Mouse (Mus musculus) midbrain, embryonic 15.5 days (tissue): ENCODE measurements around the gene Tmsb15a. TPM values are rescaled to one million over a fixed set of nuclear protein-coding genes. Genes with fewer than 3 reads are reported as not detected.
"Not testable (repeated sequence)": the region's sequence is repeated elsewhere in the genome, so short reads cannot be mapped to it uniquely, and the experiment has no call there.

Source experiments
- ATAC-seq: fragments of 200-750 bp; cut with Nextera tagmentation; replicated peaks from 2 replicates; pipeline ENCODE4 v1.8.0; 2017; ENCODE audit warnings: moderate TSS enrichment
- H3K27ac ChIP-seq: fragments of 300-500 bp; sonication (generic); 2 replicates; pipeline ENCODE4 v1.5.1; 2015; ENCODE audit warnings: mild to moderate bottlenecking, inconsistent platforms
- H3K27me3 ChIP-seq: fragments of 300-500 bp; sonication (generic); replicated peaks from 2 replicates; pipeline ENCODE4 v1.6.1; 2015; ENCODE audit warnings: inconsistent platforms
- H3K36me3 ChIP-seq: fragments of 300-500 bp; sonication (generic); replicated peaks from 2 replicates; pipeline ENCODE4 v1.6.1; 2015; ENCODE audit warnings: inconsistent platforms
- H3K4me1 ChIP-seq: fragments of 300-500 bp; sonication (generic); 2 replicates; pipeline ENCODE4 v1.6.1; 2015; ENCODE audit warnings: inconsistent platforms
- H3K4me2 ChIP-seq: fragments of 300-500 bp; sonication (generic); 2 replicates; pipeline ENCODE4 v1.6.1; 2015; ENCODE audit warnings: inconsistent platforms, mild to moderate bottlenecking, moderate library complexity
- H3K4me3 ChIP-seq: fragments of 300-500 bp; sonication (generic); 2 replicates; pipeline ENCODE4 v1.5.1; 2015; ENCODE audit warnings: mild to moderate bottlenecking, inconsistent platforms
- H3K9ac ChIP-seq: fragments of 300-500 bp; sonication (generic); 2 replicates; pipeline ENCODE4 v1.6.1; 2015; ENCODE audit warnings: mild to moderate bottlenecking, inconsistent platforms
- H3K9me3 ChIP-seq: fragments of 300-500 bp; sonication (generic); 2 replicates; pipeline ENCODE4 v1.6.1; 2016; ENCODE audit warnings: inconsistent platforms
- WGBS: fragments of 180-500 bp; shearing (Covaris S2); methylation state at CpG from one replicate; pipeline ENCODE4 v1.1.7; 2015; ENCODE audit warnings: mixed read lengths; 5-methylcytosine and 5-hydroxymethylcytosine counted together
- polyA plus RNA-seq: library from polyadenylated mRNA; unstranded; fragments of >200 nt; fragmentation: Nextera tagmentation; extraction: Ambion mirVana; gene quantifications from 2 replicates; pipeline ENCODE4 v1.2.1, GENCODE M21; 2015

Tmsb15a gene
- polyA plus RNA-seq, result not detected in 2 replicates

DNA sequence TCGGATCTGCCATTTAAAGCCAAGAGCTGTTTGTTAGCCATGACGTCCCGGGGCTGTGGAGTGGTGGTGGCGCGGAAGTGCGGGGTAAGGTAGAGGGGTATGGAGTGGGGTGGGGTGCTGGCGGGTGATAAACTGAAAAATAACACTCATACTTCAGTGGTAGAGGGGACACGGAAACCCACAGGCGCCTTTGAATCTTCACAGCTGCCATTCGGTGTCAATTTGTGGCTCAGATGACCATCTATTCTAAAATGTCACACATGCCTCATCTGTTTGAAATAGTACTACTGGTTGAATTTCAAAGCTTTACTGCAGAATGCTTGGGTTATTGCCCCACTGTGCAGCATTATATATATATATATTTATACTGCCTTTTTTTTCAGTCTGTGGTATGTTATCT, at the start of gene Tmsb15a:
Gene Tmsb15a, minus strand, starts transcription at position 101 of the 400 bp plus-strand sequence.
- no peak within 1 kb of the TSS for H3K4me3 ChIP-seq
- no peak within 1 kb of the TSS for H3K9ac ChIP-seq
- H3K4me1 ChIP-seq, result no peaks in the 10 kb centered on the region
- H3K9me3 ChIP-seq, result no peaks in the 10 kb centered on the region
- H3K27ac ChIP-seq, result no peak within 1 kb of the TSS
- 85% methylated on average over 10 of the region's 10 CpGs for WGBS
- no peaks in the 10 kb centered on the region for H3K36me3 ChIP-seq
- no peak for ATAC-seq
- H3K27me3 ChIP-seq, result 0 out of 2 replicates have a peak, but pooled peaks cover 6% of the 10 kb centered on the region
- H3K4me2 ChIP-seq, result no peak within 1 kb of the TSS

DNA sequence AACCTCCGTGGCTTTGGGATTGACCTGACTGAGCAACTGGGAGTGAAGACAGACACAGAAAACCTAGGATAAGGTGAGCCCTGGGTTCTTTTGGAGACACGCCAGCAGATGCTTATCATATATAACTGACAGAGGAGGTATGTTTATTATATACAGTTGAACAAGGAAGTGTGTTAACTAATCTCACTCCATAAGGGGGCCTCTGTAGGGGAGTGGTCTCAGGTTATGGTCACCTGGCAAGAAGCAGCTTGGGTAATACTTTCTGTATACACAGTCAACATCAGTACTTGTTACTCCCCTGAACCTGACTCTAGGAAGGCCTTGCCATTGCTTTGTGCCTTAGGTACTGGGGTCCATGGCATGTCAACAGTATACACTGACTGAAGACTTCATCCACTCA, 43.5 kb upstream of the Tmsb15a start:
- Histone ChIP-seq H3K4me1 (no peaks in the 10 kb centered on the region), H3K4me3 (no peak overlapping the region), H3K27me3 (no peaks in the 10 kb centered on the region), H3K27ac (no peak overlapping the region), H3K9me3 (no peaks in the 10 kb centered on the region), H3K4me2 (no peak overlapping the region), H3K9ac (no peak overlapping the region), H3K36me3 (no peaks in the 10 kb centered on the region)
- ATAC-seq, result no peak
- WGBS, result 87% methylated on average over 2 of the region's 2 CpGs

DNA sequence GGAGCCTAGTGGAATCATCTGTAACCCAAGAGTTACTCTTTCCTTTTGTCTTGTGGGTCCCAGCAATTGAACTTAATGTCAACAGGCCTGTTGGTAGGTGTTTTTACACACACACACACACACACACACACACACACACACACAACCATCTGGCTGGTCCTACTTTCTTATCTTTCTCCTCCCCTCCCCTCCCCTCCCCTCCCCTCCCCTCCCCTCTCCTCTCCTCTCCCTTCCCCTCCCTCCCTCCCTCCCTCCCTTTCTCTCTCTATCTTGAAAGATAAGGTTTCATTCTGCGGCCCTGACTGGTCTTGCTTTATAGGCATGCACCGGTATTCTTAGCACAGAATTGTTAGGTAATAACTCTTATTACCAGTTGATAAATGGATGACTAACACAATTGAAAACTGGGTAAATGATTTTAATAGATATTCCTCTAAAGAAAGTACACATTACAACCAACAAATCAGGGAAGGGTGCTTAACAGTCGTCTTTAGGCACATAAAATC, 43.0 kb upstream of the Tmsb15a start:
- Histone ChIP-seq H3K4me3 (no peak overlapping the region), H3K4me2 (no peak overlapping the region), H3K4me1 (no peaks in the 10 kb centered on the region), H3K9me3 (no peaks in the 10 kb centered on the region), H3K36me3 (no peaks in the 10 kb centered on the region), H3K27ac (no peak overlapping the region), H3K9ac (no peak overlapping the region), H3K27me3 (no peaks in the 10 kb centered on the region)
- ATAC-seq, result no peak
- 76% methylated on average over 3 of the region's 3 CpGs for WGBS

DNA sequence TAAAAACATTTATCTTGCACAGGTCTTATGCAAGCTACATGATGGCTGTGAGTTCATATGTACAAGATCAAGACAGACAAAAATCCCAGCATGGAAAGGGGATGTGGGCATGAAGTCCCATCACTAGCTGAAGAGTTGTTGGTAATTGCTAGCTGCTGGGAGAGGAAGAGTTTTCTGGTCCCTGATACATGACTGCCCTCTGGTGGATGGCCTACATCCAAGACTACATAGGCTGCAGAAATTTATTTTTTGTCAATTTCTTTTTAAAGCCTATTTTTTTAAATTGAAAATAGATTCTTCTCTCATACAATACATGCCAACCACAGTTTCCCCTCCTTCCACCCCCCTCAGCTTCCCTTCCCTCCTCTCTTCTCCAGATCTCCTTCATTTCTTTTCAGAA, 36.6 kb upstream of the Tmsb15a start:
- H3K4me1 ChIP-seq, result no peaks in the 10 kb centered on the region
- no peaks in the 10 kb centered on the region for H3K9me3 ChIP-seq
- H3K36me3 ChIP-seq, result no peaks in the 10 kb centered on the region
- no peak overlapping the region for H3K4me3 ChIP-seq
- H3K9ac ChIP-seq, result no peak overlapping the region
- no peaks in the 10 kb centered on the region for H3K27me3 ChIP-seq
- no peak for ATAC-seq
- H3K4me2 ChIP-seq, result no peak overlapping the region
- no peak overlapping the region for H3K27ac ChIP-seq

DNA sequence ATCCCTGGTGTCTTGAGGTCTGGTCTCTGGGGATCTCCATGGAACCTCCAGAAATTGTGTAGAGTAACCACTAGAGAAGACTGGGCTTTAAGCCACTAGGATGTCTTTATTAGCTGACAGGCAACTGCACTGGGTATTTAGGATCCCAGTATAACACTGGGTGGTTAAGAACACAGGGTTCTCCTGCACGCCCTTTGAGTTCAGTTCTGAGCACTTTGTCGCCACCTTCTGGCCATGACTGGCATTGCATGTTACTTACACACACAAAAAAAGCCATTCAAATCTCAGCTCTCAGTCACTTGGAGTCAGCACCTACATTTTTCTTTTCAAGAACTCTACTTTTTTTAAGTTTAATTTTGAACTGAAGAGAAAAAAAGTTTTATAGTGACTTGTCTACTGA, 27.8 kb upstream of the Tmsb15a start:
- ATAC-seq, result peak; percentile 71; the same call in 1 of the 2 replicates
- Histone ChIP-seq H3K4me3 (no peak overlapping the region), H3K27ac (no peak overlapping the region)

DNA sequence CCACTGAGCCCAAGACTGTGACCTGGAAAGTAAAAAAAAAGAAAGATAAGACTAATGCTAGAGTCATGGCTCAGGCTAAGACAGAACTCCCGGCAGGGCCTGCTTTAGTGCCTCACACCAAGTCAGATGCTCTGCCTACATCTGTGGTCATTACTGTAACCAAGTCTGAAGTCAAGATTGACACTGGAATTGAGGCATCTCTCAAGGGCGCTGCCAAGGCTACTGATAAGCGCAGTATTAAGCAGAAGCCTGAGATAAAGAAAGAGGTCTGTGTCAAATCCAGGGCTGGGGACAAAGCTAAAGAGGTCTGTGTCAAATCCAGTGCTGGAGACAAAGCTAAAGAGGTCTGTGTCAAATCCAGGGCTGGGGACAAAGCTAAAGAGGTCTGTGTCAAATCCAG, 20.3 kb upstream of the Tmsb15a start:
- H3K4me2 ChIP-seq, H3K9me3 ChIP-seq, H3K27me3 ChIP-seq, ATAC-seq, H3K4me3 ChIP-seq, H3K36me3 ChIP-seq, H3K9ac ChIP-seq, H3K27ac ChIP-seq: not testable (repeated sequence)
- peaks cover 12% of the 10 kb centered on the region for H3K4me1 ChIP-seq
- WGBS, result 93% methylated on average over 3 of the region's 3 CpGs

More for the DNA sequence above, 27.8 kb upstream of the Tmsb15a start:
- no peak overlapping the region for H3K4me2 ChIP-seq
- H3K9me3 ChIP-seq, result no peaks in the 10 kb centered on the region
- no peaks in the 10 kb centered on the region for H3K27me3 ChIP-seq
- H3K36me3 ChIP-seq, result no peaks in the 10 kb centered on the region; the same call in 1 of the 2 replicates
- H3K9ac ChIP-seq, result no peak overlapping the region
- H3K4me1 ChIP-seq, result no peaks in the 10 kb centered on the region
- 2% methylated on average over 2 of the region's 2 CpGs for WGBS

DNA sequence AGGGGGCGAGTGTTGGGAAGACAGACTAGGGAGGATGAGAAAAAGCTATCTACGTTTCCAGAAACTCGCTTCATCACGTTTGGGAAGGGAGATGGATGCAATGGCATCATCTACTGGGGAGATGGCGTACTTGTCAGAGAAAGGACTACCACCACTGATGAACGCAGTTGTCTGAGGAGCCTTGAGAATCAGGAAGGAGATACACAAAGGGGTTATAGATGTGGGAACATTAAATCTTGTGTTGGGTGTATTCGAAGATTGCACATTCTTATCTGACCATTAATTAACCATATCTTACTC, 17.9 kb upstream of the Tmsb15a start:
- Histone ChIP-seq H3K4me1 (peaks cover 12% of the 10 kb centered on the region), H3K27ac (peak overlapping the region; percentile 92), H3K4me3 (peak overlapping the region; percentile 63), H3K9ac (peak overlapping the region; percentile 71), H3K9me3 (no peaks in the 10 kb centered on the region), H3K27me3 (no peaks in the 10 kb centered on the region), H3K4me2 (peak overlapping the region; percentile 53), H3K36me3 (no peaks in the 10 kb centered on the region)
- 17% methylated on average over 7 of the region's 7 CpGs for WGBS
- ATAC-seq, result peak; percentile 48; the same call in 1 of the 2 replicates

DNA sequence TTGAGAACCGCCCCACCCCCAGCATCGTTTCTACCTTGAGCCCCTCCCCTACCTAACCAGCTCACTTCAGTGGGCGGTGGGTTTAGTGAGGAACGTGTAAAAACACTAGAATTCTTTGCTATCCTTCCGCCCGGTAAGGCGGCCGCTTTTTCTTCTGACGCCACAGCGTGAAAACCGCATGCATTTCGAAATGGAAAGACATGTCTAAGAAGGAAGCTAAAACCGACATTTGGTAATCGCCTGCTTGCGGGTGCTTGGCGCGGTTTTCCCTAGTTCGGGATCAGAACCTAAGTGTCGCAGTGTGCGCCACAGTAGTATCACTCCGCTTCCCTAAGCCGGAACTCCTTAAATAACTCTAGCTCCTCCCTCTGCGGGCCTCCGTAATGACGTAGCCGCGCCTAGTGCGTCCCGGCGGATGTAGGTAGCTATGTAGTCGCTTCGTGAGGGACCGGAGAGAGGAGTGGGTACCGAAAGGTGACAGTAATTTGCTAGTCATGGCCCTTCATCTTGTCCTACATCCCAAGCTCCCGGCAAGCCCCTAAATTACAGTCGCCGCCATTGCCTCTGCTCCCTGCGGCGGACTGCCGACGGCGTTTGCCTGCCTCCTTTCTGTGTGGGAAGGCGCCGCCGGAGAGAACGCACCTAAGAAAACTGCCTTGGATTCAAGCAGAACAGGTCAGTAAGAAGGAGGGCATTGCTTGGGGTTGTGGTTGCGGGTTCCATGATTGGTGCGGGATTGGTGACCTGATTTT, 17.4 kb upstream of the Tmsb15a start, which contains the start of the genes Armcx5 and Gprasp1:
Gene Armcx5, plus strand, starts transcription at position 430 of the 752 bp plus-strand sequence.
Gene Gprasp1, plus strand, starts transcription at position 430 of the 752 bp plus-strand sequence.
- Histone ChIP-seq H3K9ac (peak within 1 kb of the TSS; percentile 71), H3K27me3 (no peaks in the 10 kb centered on the region), H3K4me2 (peak within 1 kb of the TSS; percentile 53), H3K36me3 (no peaks in the 10 kb centered on the region), H3K4me1 (peaks cover 12% of the 10 kb centered on the region), H3K9me3 (no peaks in the 10 kb centered on the region), H3K4me3 (peak within 1 kb of the TSS; percentile 63), H3K27ac (peak within 1 kb of the TSS; percentile 92)
- 21% methylated on average over 48 of the region's 48 CpGs for WGBS
- ATAC-seq, result peak; percentile 99

DNA sequence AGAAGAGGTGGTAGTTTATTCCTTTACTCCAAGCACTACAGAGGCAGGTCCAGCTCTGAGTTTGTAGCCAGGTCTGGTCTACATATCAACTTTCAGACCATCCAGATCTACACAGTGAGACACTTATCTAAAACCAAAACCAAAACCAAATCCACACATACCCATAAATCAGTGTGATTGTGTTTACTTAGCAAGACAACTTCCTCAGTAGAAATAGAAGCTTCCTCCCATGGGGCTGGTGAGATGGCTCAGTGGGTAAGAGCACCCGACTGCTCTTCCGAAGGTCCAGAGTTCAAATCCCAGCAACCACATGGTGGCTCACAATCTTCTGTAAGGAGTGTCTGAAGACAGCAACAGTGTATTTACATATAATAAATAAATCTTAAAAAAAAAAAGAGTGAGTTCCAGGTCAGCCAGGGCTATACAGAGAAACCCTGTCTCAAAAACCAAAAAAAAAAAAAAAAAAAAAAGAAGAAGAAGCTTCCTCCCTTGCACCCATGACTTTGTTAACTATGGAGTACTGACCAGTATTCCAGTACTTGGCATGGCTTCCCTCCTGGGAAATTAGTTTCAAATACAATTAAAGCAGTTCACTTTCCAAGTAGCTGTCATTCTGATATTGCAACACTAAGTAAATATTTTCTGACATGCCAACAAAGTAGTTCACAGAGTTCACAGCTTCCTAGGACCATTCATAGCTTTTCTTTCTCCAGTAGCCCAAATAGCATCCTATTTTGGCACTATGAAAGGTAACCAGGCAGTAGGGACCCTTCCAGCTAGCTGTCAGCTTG, 13.9 kb upstream of the Tmsb15a start:
- no peak for ATAC-seq
- Histone ChIP-seq H3K36me3 (no peaks in the 10 kb centered on the region), H3K9ac (no peak overlapping the region), H3K4me3 (no peak overlapping the region), H3K9me3 (no peaks in the 10 kb centered on the region), H3K4me1 (peaks cover 8% of the 10 kb centered on the region), H3K4me2 (no peak overlapping the region), H3K27ac (no peak overlapping the region), H3K27me3 (no peaks in the 10 kb centered on the region)
- WGBS, result 96% methylated on average over 2 of the region's 2 CpGs

DNA sequence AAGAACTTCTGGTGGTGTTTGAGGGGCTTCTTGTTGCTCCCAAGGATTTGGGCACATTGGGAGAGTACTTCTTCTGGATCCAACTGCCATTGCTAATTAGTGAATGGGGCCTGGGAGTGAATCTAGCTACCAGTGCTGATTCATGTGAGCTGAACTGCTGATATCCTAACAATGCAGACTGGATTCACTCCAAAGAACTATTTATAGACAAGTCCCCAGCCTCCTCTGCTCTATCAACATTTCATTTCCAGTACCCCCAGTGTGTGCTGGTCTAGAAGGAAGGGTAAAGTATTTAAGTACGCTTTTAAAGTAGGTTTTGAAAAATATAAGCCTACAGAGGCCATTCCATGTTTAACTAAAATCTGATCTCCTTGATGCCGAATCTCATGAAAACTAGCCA, 12.2 kb downstream of the Tmsb15a start:
- Histone ChIP-seq H3K36me3 (no peaks in the 10 kb centered on the region), H3K9ac (no peak overlapping the region), H3K9me3 (no peaks in the 10 kb centered on the region), H3K4me3 (no peak overlapping the region), H3K27ac (no peak overlapping the region), H3K4me2 (no peak overlapping the region), H3K27me3 (no peaks in the 10 kb centered on the region), H3K4me1 (no peaks in the 10 kb centered on the region)
- 84% methylated on average over 2 of the region's 2 CpGs for WGBS
- no peak for ATAC-seq

DNA sequence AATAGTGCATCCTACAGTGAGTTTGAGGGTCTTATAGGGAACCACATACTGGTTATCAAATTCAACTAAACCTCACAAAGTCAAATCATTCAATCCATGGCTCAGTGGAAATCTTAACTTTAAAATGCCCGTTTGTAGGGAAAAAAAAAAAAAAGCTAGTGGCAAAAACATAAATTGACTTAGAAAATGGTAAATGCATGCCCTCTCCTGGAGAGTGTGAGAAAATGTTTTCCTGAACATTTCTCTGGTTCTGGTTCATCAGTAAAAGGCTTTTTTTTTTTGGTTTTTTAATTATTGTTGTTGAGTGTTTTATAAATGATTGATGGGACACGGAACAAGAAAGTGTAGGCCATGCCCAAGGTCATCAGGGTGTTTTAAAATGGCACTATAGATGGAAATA, 20.7 kb downstream of the Tmsb15a start:
- Histone ChIP-seq H3K9ac (no peak overlapping the region), H3K4me3 (no peak overlapping the region), H3K9me3 (no peaks in the 10 kb centered on the region), H3K4me1 (no peaks in the 10 kb centered on the region), H3K27ac (no peak overlapping the region), H3K4me2 (no peak overlapping the region), H3K27me3 (no peaks in the 10 kb centered on the region), H3K36me3 (no peaks in the 10 kb centered on the region)
- WGBS, result 40% methylated on average over 2 of the region's 2 CpGs
- ATAC-seq, result no peak

DNA sequence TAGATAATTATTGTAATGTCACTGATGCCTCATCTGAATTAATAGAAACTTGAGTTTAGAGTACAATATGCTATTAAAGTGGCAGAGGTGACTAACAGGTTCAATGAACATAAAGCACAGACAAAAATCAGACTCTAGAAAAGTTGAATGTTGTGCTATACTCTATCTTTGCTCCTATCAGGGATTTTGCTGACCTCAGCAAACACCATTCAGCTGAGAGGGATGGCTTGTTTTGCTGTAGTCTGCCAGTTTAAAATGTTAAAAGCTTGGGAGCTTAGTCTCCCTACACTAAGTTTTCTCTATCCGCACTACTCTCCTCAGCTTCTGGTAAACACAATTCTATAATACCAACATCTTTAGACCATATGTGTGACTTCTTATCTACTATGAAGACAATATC, 21.9 kb downstream of the Tmsb15a start:
- no peak overlapping the region for H3K9ac ChIP-seq
- ATAC-seq, result no peak
- H3K27me3 ChIP-seq, result no peaks in the 10 kb centered on the region
- H3K36me3 ChIP-seq, result no peaks in the 10 kb centered on the region
- no peaks in the 10 kb centered on the region for H3K9me3 ChIP-seq
- 86% methylated on average over 1 of the region's 1 CpGs for WGBS
- no peak overlapping the region for H3K4me2 ChIP-seq
- no peaks in the 10 kb centered on the region for H3K4me1 ChIP-seq
- H3K27ac ChIP-seq, result no peak overlapping the region
- H3K4me3 ChIP-seq, result no peak overlapping the region
